Mouse (Mus musculus) testis, adult 2 months (tissue): ENCODE data around the gene Unc13c.

Experiments
- CTCF ChIP-seq: fragments of 200-500 bp; IDR thresholded peaks from 2 replicates; pipeline ENCODE4 v1.5.1; 2012; ENCODE audit warnings: low read depth, mild to moderate bottlenecking, inconsistent platforms, low read length, moderate library complexity; ENCODE audit not compliant: control insufficient read depth, insufficient read depth, insufficient replicate concordance
- POLR2A ChIP-seq: fragments of 200-500 bp; IDR thresholded peaks from 2 replicates; pipeline ENCODE4 v1.6.1; 2012; ENCODE audit warnings: low read depth, mild to moderate bottlenecking, inconsistent platforms, low read length, moderate library complexity; ENCODE audit not compliant: control insufficient read depth

DNA sequence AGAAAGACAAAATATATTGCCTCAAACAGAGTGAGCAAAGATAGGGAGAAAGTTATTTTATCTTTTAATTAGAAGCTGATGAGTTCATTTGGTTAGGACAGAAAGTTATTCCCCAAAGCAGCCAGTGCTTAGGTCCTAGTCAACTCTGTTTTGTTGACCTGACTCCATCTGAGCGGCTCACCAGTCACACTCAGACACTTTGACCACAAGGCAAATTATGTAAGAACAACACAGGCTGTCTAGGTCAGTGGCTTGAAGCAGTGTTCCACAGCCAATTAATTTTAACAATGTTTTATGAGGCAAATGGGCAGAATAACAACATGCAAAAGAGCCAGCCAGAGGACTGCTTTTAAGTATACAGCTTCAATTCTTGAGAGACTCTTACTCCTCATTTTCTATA is 343.6 kb downstream of the Unc13c start:
- TF ChIP-seq CTCF, result no peak
- TF ChIP-seq POLR2A, result no peak
